Mouse (Mus musculus) cerebellum, adult 2 months (tissue): ENCODE measurements around the gene Rpp38.

Source experiments
- CTCF ChIP-seq: fragments of 200-500 bp; IDR thresholded peaks from 2 replicates; pipeline ENCODE4 v1.5.1; 2011; ENCODE audit warnings: low read depth, mild to moderate bottlenecking, control low read depth, low read length, moderate library complexity, borderline replicate concordance; ENCODE audit not compliant: insufficient read depth
- POLR2A ChIP-seq: fragments of 200-500 bp; IDR thresholded peaks from 2 replicates; pipeline ENCODE4 v1.6.1; 2011; ENCODE audit warnings: low read length, control low read depth, borderline replicate concordance; ENCODE audit not compliant: insufficient read depth

- TF ChIP-seq CTCF (no peak), POLR2A (no peak)
These were observed 47.8 kb downstream of the Rpp38 start for GRCm38 (mm10) chr2:3284473-3285180.
